7 mouse cellular contexts compared by ENCODE assay signal in the genomic region with DNA sequence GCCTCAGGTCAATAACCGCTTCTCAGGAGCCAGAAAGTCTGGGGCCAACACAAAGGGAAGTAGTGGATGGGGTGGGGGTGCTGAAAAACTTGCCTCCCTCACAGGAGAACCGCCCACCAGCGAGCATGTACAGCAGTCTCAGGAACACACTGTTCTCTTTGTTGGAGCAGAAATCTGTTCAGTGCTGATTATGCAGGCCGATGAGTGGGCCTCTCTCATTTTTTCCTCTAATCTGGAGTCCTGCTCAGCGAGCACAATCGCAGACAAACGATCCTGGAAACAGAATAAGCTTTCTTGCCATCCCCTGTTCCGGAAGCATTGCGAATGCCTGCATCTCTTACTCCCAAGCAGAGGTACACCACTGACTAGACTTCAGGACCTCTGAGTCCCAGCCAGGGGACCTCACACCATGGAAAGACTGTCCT.
DNase-seq lines count a peak whose midpoint lies in the region; ATAC-seq lines count a peak whose summit lies in the region.

No protein-coding gene starts in this region.

- H3K36me3 ChIP-seq in embryonic facial prominence, embryonic 14.5 days (ENCODE audit: control insufficient read depth, insufficient read depth, low read length), result no peaks in the 10 kb centered on the region
- no peaks in the 10 kb centered on the region for H3K36me3 ChIP-seq in hindbrain, embryonic 14.5 days (replicated peaks; ENCODE audit: control insufficient read depth, insufficient read depth)
- no peaks in the 10 kb centered on the region for H3K36me3 ChIP-seq in limb, embryonic 13.5 days

- ATAC-seq in embryonic facial prominence, embryonic 14.5 days (ENCODE audit: low read depth), result peak; percentile 69
- ATAC-seq in hindbrain, embryonic 14.5 days (ENCODE audit: low FRiP score), result peak; percentile 74; the same call in 1 of the 2 replicates
- peak; percentile 70 for ATAC-seq in limb, embryonic 13.5 days (ENCODE audit: low FRiP score, low read depth)

- 0 out of 2 replicates have a peak, but pooled peaks cover 8% of the 10 kb centered on the region for H3K4me1 ChIP-seq in embryonic facial prominence, embryonic 14.5 days (ENCODE audit: control insufficient read depth, insufficient read depth, low read length)
- peaks cover 37% of the 10 kb centered on the region for H3K4me1 ChIP-seq in hindbrain, embryonic 14.5 days (replicated peaks; ENCODE audit: control insufficient read depth, insufficient read depth, low read length)
- peaks cover 31% of the 10 kb centered on the region for H3K4me1 ChIP-seq in limb, embryonic 13.5 days

- no peak overlapping the region for H3K9ac ChIP-seq in embryonic facial prominence, embryonic 14.5 days (ENCODE audit: low read depth, low read length)
- H3K9ac ChIP-seq in hindbrain, embryonic 14.5 days, result no peak overlapping the region; the same call in 1 of the 2 replicates
- no peak overlapping the region for H3K9ac ChIP-seq in limb, embryonic 13.5 days

- H3K4me3 ChIP-seq in embryonic facial prominence, embryonic 14.5 days (ENCODE audit: low read depth, low read length), result no peak overlapping the region
- no peak overlapping the region for H3K4me3 ChIP-seq in hindbrain, embryonic 14.5 days (replicated peaks; ENCODE audit: low read length)
- no peak overlapping the region for H3K4me3 ChIP-seq in limb, embryonic 13.5 days

- H3K9me3 ChIP-seq in embryonic facial prominence, embryonic 14.5 days (ENCODE audit: control insufficient read depth, low read length), result peaks cover 3% of the 10 kb centered on the region; the same call in 1 of the 2 replicates
- H3K9me3 ChIP-seq in hindbrain, embryonic 14.5 days (ENCODE audit: control insufficient read depth, low read length), result no peaks in the 10 kb centered on the region
- 0 out of 2 replicates have a peak, but pooled peaks cover 3% of the 10 kb centered on the region for H3K9me3 ChIP-seq in limb, embryonic 13.5 days

- no peak overlapping the region for H3K4me2 ChIP-seq in embryonic facial prominence, embryonic 14.5 days (ENCODE audit: low read depth, low read length)
- H3K4me2 ChIP-seq in hindbrain, embryonic 14.5 days (replicated peaks), result no peak overlapping the region
- H3K4me2 ChIP-seq in limb, embryonic 13.5 days (replicated peaks), result peak overlapping the region; percentile 25

- H3K27me3 ChIP-seq in embryonic facial prominence, embryonic 14.5 days (replicated peaks; ENCODE audit: control insufficient read depth, insufficient read depth, low read length), result no peaks in the 10 kb centered on the region
- no peaks in the 10 kb centered on the region for H3K27me3 ChIP-seq in hindbrain, embryonic 14.5 days (ENCODE audit: control insufficient read depth, insufficient read depth, low read length)
- H3K27me3 ChIP-seq in limb, embryonic 13.5 days, result no peaks in the 10 kb centered on the region

- peak overlapping the region; percentile 8; the same call in 1 of the 2 replicates for H3K27ac ChIP-seq in embryonic facial prominence, embryonic 14.5 days (replicated peaks; ENCODE audit: low read depth, low read length)
- H3K27ac ChIP-seq in hindbrain, embryonic 14.5 days, result peak overlapping the region; percentile 73
- peak overlapping the region; percentile 81 for H3K27ac ChIP-seq in limb, embryonic 13.5 days

- peak; percentile 58 for DNase-seq in embryo, embryonic 10.5 days (ENCODE audit: low spot score)
- DNase-seq in embryonic facial prominence, embryonic 14.5 days (ENCODE audit: low spot score), result peak; percentile 70
- no peak for DNase-seq in hindbrain, embryonic 14.5 days (ENCODE audit: low spot score)
- DNase-seq in retina, postnatal 1 day, result peak; percentile 79
- DNase-seq in thymus, postnatal 25 days, result no peak
- no peak for DNase-seq in thymus, postnatal 14 days

- 28% methylated on average over 9 of the region's 9 CpGs for WGBS in embryonic facial prominence, embryonic 14.5 days
- WGBS in hindbrain, embryonic 14.5 days, result 25% methylated on average over 9 of the region's 9 CpGs
- WGBS in limb, embryonic 13.5 days, result 35% methylated on average over 9 of the region's 9 CpGs

Comparison
In these comparisons a context has a peak if more than half of its experiments do, and no peak if none do; other contexts are left out.
1. DNase-seq: peak in embryo, embryonic 10.5 days (single experiment), embryonic facial prominence, embryonic 14.5 days (single experiment) and retina, postnatal 1 day (single experiment); none in hindbrain, embryonic 14.5 days (single experiment), thymus, postnatal 25 days (single experiment) and thymus, postnatal 14 days (single experiment).
2. H3K27ac ChIP-seq: peak in every context shown above with its lines; median percentile 81 in limb, embryonic 13.5 days; 73 in hindbrain, embryonic 14.5 days; 8 in embryonic facial prominence, embryonic 14.5 days.
3. Peak in every context shown above with its lines, with median percentiles within 50 percentile points of each other: ATAC-seq.